Mouse (Mus musculus): Measurements from ENCODE around the gene Aars2. TPM values are rescaled to one million over a fixed set of nuclear protein-coding genes. Genes with fewer than 3 reads are reported as not detected.
A peak's percentile ranks its signal among the peaks of the same experiment; 100 is the strongest.

Aars2 gene
- polyA plus RNA-seq, 2 experiments, result 3.3 to 4.6 TPM

- H3K4me3 ChIP-seq (ENCODE audit: insufficient read depth in 1 of 2, low read depth in 2 of 2, low read length in 2 of 2), result peak overlapping the region; percentile 77 to 93; a peak in 3 of 4 replicates
- ATAC-seq (ENCODE audit: insufficient read depth) (no peak), DNase-seq (ENCODE audit: low read depth in 3 of 3, low spot score in 3 of 3) (no peak)
- TF ChIP-seq EP300 (IDR thresholded peaks at IDR 0.05; ENCODE audit: low read depth) (no peak), CTCF (IDR thresholded peaks at IDR 0.05; ENCODE audit: low read depth) (no peak)
- peak overlapping the region; percentile 98 for H3K4me2 ChIP-seq (ENCODE audit: low read depth)
- peaks cover 31% of the 10 kb centered on the region for H3K36me3 ChIP-seq (replicated peaks; ENCODE audit: control insufficient read depth, insufficient read depth, low read depth)
- 90% methylated on average over 11 of the region's 11 CpGs for WGBS (ENCODE audit: insufficient replicate concordance)
- peaks cover 3 to 4% of the 10 kb centered on the region in 2 experiments; a peak in 2 of 4 replicates for H3K4me1 ChIP-seq (replicated peaks; ENCODE audit: control insufficient read depth in 2 of 2, insufficient read depth in 2 of 2, low read length in 1 of 2)
- peak overlapping the region; percentile 90; the same call in 1 of the 2 replicates for H3K9ac ChIP-seq (replicated peaks)
- H3K9me3 ChIP-seq (ENCODE audit: control insufficient read depth, low read length), result no peaks in the 10 kb centered on the region
- H3K27ac ChIP-seq, result no peak overlapping the region
- H3K27me3 ChIP-seq (ENCODE audit: control insufficient read depth, insufficient read depth, low read length), result no peaks in the 10 kb centered on the region
Observed at GRCm38 (mm10) chr17:45565103-45565502, 58.5 kb downstream of the Aars2 start.

- peaks cover 40% of the 10 kb centered on the region for H3K36me3 ChIP-seq (replicated peaks; ENCODE audit: control insufficient read depth, insufficient read depth, low read depth)
- no peaks in the 10 kb centered on the region for H3K9me3 ChIP-seq (ENCODE audit: control insufficient read depth, low read length)
- no peak overlapping the region for H3K4me3 ChIP-seq (ENCODE audit: insufficient read depth in 1 of 2, low read depth in 2 of 2, low read length in 2 of 2)
- no peak for TF ChIP-seq CTCF (IDR thresholded peaks at IDR 0.05; ENCODE audit: low read depth)
- no peak for TF ChIP-seq EP300 (IDR thresholded peaks at IDR 0.05; ENCODE audit: low read depth)
- H3K9ac ChIP-seq (replicated peaks), result no peak overlapping the region
- WGBS (ENCODE audit: insufficient replicate concordance), result 50% methylated on average over 1 of the region's 1 CpGs
- H3K4me2 ChIP-seq (ENCODE audit: low read depth), result no peak overlapping the region
- H3K27me3 ChIP-seq (ENCODE audit: control insufficient read depth, insufficient read depth, low read length), result no peaks in the 10 kb centered on the region
- ATAC-seq (ENCODE audit: insufficient read depth) (no peak), DNase-seq (ENCODE audit: low read depth in 3 of 3, low spot score in 3 of 3) (no peak)
- no peak overlapping the region for H3K27ac ChIP-seq
- H3K4me1 ChIP-seq (replicated peaks; ENCODE audit: control insufficient read depth in 2 of 2, insufficient read depth in 2 of 2, low read length in 1 of 2), result peaks cover 3 to 4% of the 10 kb centered on the region in 2 experiments; a peak in 2 of 4 replicates
Observed at GRCm38 (mm10) chr17:45566031-45566359, 59.4 kb downstream of the Aars2 start.

DNA sequence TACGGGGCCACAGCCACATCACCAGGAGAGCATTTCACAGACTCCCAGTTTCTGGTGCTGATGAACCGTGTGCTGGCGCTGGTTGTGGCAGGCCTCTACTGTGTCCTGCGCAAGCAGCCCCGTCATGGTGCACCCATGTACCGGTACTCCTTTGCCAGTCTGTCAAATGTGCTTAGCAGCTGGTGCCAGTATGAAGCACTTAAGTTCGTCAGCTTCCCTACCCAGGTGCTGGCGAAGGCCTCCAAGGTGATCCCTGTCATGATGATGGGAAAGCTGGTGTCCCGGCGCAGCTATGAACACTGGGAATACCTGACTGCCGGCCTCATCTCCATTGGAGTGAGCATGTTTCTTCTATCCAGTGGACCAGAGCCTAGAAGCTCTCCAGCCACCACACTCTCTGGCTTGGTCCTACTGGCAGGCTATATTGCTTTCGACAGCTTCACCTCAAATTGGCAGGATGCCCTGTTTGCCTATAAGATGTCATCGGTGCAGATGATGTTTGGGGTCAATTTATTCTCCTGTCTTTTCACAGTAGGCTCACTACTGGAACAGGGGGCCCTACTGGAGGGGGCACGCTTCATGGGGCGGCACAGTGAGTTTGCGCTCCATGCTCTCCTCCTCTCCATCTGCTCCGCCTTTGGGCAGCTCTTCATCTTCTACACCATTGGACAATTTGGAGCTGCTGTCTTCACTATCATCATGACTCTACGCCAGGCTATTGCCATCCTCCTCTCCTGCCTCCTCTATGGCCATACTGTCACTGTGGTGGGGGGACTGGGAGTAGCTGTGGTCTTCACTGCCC is 59.9 kb downstream of the Aars2 start:
- Histone ChIP-seq H3K27ac (no peak overlapping the region), H3K4me1 (replicated peaks; ENCODE audit: control insufficient read depth in 2 of 2, insufficient read depth in 2 of 2, low read length in 1 of 2) (peaks cover 3 to 4% of the 10 kb centered on the region in 2 experiments; a peak in 3 of 4 replicates), H3K9ac (replicated peaks) (no peak overlapping the region), H3K36me3 (replicated peaks; ENCODE audit: control insufficient read depth, insufficient read depth, low read depth) (peaks cover 45% of the 10 kb centered on the region), H3K4me2 (ENCODE audit: low read depth) (no peak overlapping the region), H3K4me3 (ENCODE audit: insufficient read depth in 1 of 2, low read depth in 2 of 2, low read length in 2 of 2) (no peak overlapping the region), H3K27me3 (ENCODE audit: control insufficient read depth, insufficient read depth, low read length) (no peaks in the 10 kb centered on the region), H3K9me3 (ENCODE audit: control insufficient read depth, low read length) (no peaks in the 10 kb centered on the region)
- ATAC-seq (ENCODE audit: insufficient read depth), result peak; percentile 16; the same call in 1 of the 2 replicates
- 59% methylated on average over 18 of the region's 18 CpGs for WGBS (ENCODE audit: insufficient replicate concordance)
- DNase-seq (ENCODE audit: low read depth in 3 of 3, low spot score in 3 of 3), result no peak
- no peak for TF ChIP-seq CTCF (IDR thresholded peaks at IDR 0.05; ENCODE audit: low read depth)
- no peak for TF ChIP-seq EP300 (IDR thresholded peaks at IDR 0.05; ENCODE audit: low read depth)

DNA sequence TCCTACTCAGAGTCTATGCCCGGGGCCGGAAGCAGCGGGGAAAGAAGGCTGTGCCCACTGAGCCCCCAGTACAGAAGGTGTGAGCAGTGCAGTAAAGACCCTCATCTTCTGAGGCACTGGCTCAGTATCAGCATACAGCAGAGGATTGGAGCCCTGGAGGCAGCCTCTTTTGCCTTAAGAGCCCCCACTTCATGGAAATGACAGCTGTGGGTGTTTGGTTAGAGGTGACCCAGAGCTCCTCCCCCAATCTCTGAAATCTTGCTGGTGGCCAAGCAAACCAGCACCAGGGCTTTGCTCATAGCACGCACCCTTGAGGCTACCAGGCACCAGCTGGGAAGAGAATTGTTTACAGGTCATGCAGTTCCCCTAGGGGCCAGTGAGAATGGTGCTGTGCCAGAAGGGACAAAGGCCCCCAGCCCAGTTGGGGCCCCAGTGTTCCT is 60.5 kb downstream of the Aars2 start:
- peaks cover 50% of the 10 kb centered on the region for H3K36me3 ChIP-seq (replicated peaks; ENCODE audit: control insufficient read depth, insufficient read depth, low read depth)
- peaks cover 3 to 4% of the 10 kb centered on the region in 2 experiments; a peak in 3 of 4 replicates for H3K4me1 ChIP-seq (replicated peaks; ENCODE audit: control insufficient read depth in 2 of 2, insufficient read depth in 2 of 2, low read length in 1 of 2)
- no peak overlapping the region for H3K9ac ChIP-seq (replicated peaks)
- DNase-seq (ENCODE audit: low read depth in 3 of 3, low spot score in 3 of 3), result no peak
- no peak overlapping the region for H3K4me2 ChIP-seq (ENCODE audit: low read depth)
- TF ChIP-seq EP300 (IDR thresholded peaks at IDR 0.05; ENCODE audit: low read depth), result no peak
- no peak for TF ChIP-seq CTCF (IDR thresholded peaks at IDR 0.05; ENCODE audit: low read depth)
- no peaks in the 10 kb centered on the region for H3K27me3 ChIP-seq (ENCODE audit: control insufficient read depth, insufficient read depth, low read length)
- H3K27ac ChIP-seq, result no peak overlapping the region
- H3K9me3 ChIP-seq (ENCODE audit: control insufficient read depth, low read length), result no peaks in the 10 kb centered on the region
- 34% methylated on average over 4 of the region's 4 CpGs for WGBS (ENCODE audit: insufficient replicate concordance)
- H3K4me3 ChIP-seq (ENCODE audit: insufficient read depth in 1 of 2, low read depth in 2 of 2, low read length in 2 of 2), result no peak overlapping the region
- ATAC-seq (ENCODE audit: insufficient read depth), result peak; percentile 17; the same call in 1 of the 2 replicates

GRCm38 (mm10) chr17:45568990-45569389 is 62.3 kb downstream of the Aars2 start:
- H3K9ac ChIP-seq (replicated peaks), result no peak overlapping the region
- WGBS (ENCODE audit: insufficient replicate concordance), result 83% methylated on average over 12 of the region's 12 CpGs
- H3K9me3 ChIP-seq (ENCODE audit: control insufficient read depth, low read length), result no peaks in the 10 kb centered on the region
- no peak overlapping the region for H3K4me2 ChIP-seq (ENCODE audit: low read depth)
- H3K4me1 ChIP-seq (replicated peaks; ENCODE audit: control insufficient read depth in 2 of 2, insufficient read depth in 2 of 2, low read length in 1 of 2), result peaks cover 3 to 4% of the 10 kb centered on the region in 2 experiments; a peak in 3 of 4 replicates
- H3K4me3 ChIP-seq (ENCODE audit: insufficient read depth in 1 of 2, low read depth in 2 of 2, low read length in 2 of 2), result no peak overlapping the region
- H3K27ac ChIP-seq, result no peak overlapping the region
- peaks cover 50% of the 10 kb centered on the region for H3K36me3 ChIP-seq (replicated peaks; ENCODE audit: control insufficient read depth, insufficient read depth, low read depth)
- TF ChIP-seq CTCF (IDR thresholded peaks at IDR 0.05; ENCODE audit: low read depth), result no peak
- no peak for TF ChIP-seq EP300 (IDR thresholded peaks at IDR 0.05; ENCODE audit: low read depth)
- H3K27me3 ChIP-seq (ENCODE audit: control insufficient read depth, insufficient read depth, low read length), result no peaks in the 10 kb centered on the region
- no peak for ATAC-seq (ENCODE audit: insufficient read depth)
- DNase-seq (ENCODE audit: low read depth in 3 of 3, low spot score in 3 of 3), result no peak
